Mouse (Mus musculus) lung, postnatal 0 days (tissue): Measurements from ENCODE around the gene Fut1. TPM values are rescaled to one million over a fixed set of nuclear protein-coding genes. Genes with fewer than 3 reads are reported as not detected.
A peak's percentile ranks its signal among the peaks of the same experiment; 100 is the strongest.

Source experiments
- ATAC-seq: fragments of 200-750 bp; cut with Nextera tagmentation; 2 replicates; pipeline ENCODE4 v1.8.0; 2017; ENCODE audit warnings: moderate library complexity
- DNase-seq: peaks from one replicate; pipeline ENCODE4 v3.0.0-alpha.2; 2016; ENCODE audit warnings: low spot score
- H3K27ac ChIP-seq: fragments of 300-500 bp; sonication (generic); 2 replicates; pipeline ENCODE4 v1.5.1; 2014; ENCODE audit warnings: antibody characterized with exemption, mild to moderate bottlenecking, low read length, mixed read lengths
- H3K27me3 ChIP-seq: fragments of 300-500 bp; sonication (generic); replicated peaks from 2 replicates; pipeline ENCODE4 v1.6.1; 2014; ENCODE audit warnings: low read length, mixed read lengths; ENCODE audit not compliant: insufficient read depth
- H3K36me3 ChIP-seq: fragments of 300-500 bp; sonication (generic); 2 replicates; pipeline ENCODE4 v1.6.1; 2014; ENCODE audit warnings: low read length, mixed read lengths; ENCODE audit not compliant: insufficient read depth
- H3K4me1 ChIP-seq: fragments of 300-500 bp; sonication (generic); 2 replicates; pipeline ENCODE4 v1.6.1; 2014; ENCODE audit warnings: antibody characterized with exemption, low read depth, low read length, mixed read lengths; ENCODE audit not compliant: insufficient read depth
- H3K4me2 ChIP-seq: fragments of 300-500 bp; sonication (generic); replicated peaks from 2 replicates; pipeline ENCODE4 v1.6.1; 2014; ENCODE audit warnings: low read depth, mild to moderate bottlenecking, low read length, moderate library complexity, mixed read lengths
- H3K4me3 ChIP-seq: fragments of 300-500 bp; sonication (generic); 2 replicates; pipeline ENCODE4 v1.5.1; 2014; ENCODE audit warnings: low read depth, low read length
- H3K9ac ChIP-seq: fragments of 300-500 bp; sonication (generic); replicated peaks from 2 replicates; pipeline ENCODE4 v1.6.1; 2014; ENCODE audit warnings: low read depth, mild to moderate bottlenecking
- H3K9me3 ChIP-seq: fragments of 300-500 bp; sonication (generic); 2 replicates; pipeline ENCODE4 v1.6.1; 2016; ENCODE audit warnings: low read length, mixed read lengths
- CTCF ChIP-seq: IDR thresholded peaks from 2 replicates; pipeline ENCODE4 v1.5.1; 2016; ENCODE audit warnings: antibody characterized with exemption, mild to moderate bottlenecking
- EP300 ChIP-seq: IDR thresholded peaks from 2 replicates; pipeline ENCODE4 v1.6.1; 2016; ENCODE audit warnings: antibody characterized with exemption, mild to moderate bottlenecking, control low read depth
- WGBS: fragments of 180-500 bp; shearing (Covaris S2); extraction: QIAGEN DNeasy Blood & Tissue Kit; methylation state at CpG from one replicate; pipeline ENCODE4 v1.1.7; 2014; 5-methylcytosine and 5-hydroxymethylcytosine counted together
- polyA plus RNA-seq: library from polyadenylated mRNA; unstranded; fragments of >200 nt; fragmentation: Nextera tagmentation; extraction: Ambion mirVana; gene quantifications from 2 replicates; pipeline ENCODE4 v1.2.1, GENCODE M21; 2015

Gene Fut1
- polyA plus RNA-seq, 1 experiment from 2014 or later: 0.13 TPM

GRCm38 (mm10) chr7:45590874-45591273 is 26.2 kb upstream of the Fut1 start:
- H3K36me3 ChIP-seq: no peaks in the 10 kb centered on the region
- no peaks in the 10 kb centered on the region for H3K4me1 ChIP-seq
- H3K9me3 ChIP-seq: no peaks in the 10 kb centered on the region
- DNase-seq: peak; percentile 28
- H3K9ac ChIP-seq: no peak overlapping the region
- 59% methylated on average over 3 of the region's 3 CpGs for WGBS
- no peak overlapping the region for H3K4me3 ChIP-seq
- no peak overlapping the region for H3K27ac ChIP-seq
- no peak for ATAC-seq
- no peaks in the 10 kb centered on the region for H3K27me3 ChIP-seq
- TF ChIP-seq CTCF (peak; percentile 42), EP300 (no peak)
- H3K4me2 ChIP-seq: no peak overlapping the region

GRCm38 (mm10) chr7:45591880-45592279 is 25.2 kb upstream of the Fut1 start:
- Histone ChIP-seq H3K9ac (no peak overlapping the region), H3K4me2 (no peak overlapping the region), H3K27me3 (no peaks in the 10 kb centered on the region), H3K27ac (no peak overlapping the region), H3K9me3 (no peaks in the 10 kb centered on the region), H3K4me3 (no peak overlapping the region), H3K4me1 (no peaks in the 10 kb centered on the region), H3K36me3 (no peaks in the 10 kb centered on the region)
- TF ChIP-seq EP300: no peak
- TF ChIP-seq CTCF: no peak
- no peak for ATAC-seq
- no peak for DNase-seq
- 67% methylated on average over 7 of the region's 7 CpGs for WGBS

GRCm38 (mm10) chr7:45593118-45593815 is 23.8 kb upstream of the Fut1 start:
- WGBS: 16% methylated on average over 10 of the region's 10 CpGs
- Histone ChIP-seq H3K36me3 (no peaks in the 10 kb centered on the region), H3K9me3 (no peaks in the 10 kb centered on the region), H3K4me1 (no peaks in the 10 kb centered on the region), H3K27ac (no peak overlapping the region), H3K27me3 (no peaks in the 10 kb centered on the region), H3K4me3 (no peak overlapping the region), H3K4me2 (no peak overlapping the region), H3K9ac (no peak overlapping the region)
- peak; percentile 85 for DNase-seq
- TF ChIP-seq EP300: no peak
- TF ChIP-seq CTCF: peak; percentile 94
- ATAC-seq: no peak

DNA sequence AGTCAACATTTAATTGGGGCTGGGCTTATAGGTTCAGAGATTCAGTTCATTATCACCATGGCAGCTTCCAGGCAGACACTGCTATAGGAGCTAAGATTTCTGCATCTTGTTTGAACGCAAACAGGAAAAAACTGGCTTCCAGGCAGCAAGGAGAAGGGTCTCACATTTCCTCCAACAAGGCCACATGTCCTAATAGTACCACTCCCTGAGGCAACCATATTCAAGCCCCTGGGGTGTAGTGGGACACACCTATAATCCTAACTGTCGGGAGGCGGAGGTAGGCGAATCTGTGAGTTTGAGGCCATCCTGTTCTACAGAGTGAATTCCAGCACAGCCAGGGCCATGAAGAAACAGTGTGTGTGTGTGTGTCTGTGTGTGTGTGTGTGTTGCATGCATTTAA is 21.9 kb upstream of the Fut1 start:
- WGBS: 85% methylated on average over 4 of the region's 4 CpGs
- Histone ChIP-seq H3K27ac (no peak overlapping the region), H3K9me3 (no peaks in the 10 kb centered on the region), H3K36me3 (no peaks in the 10 kb centered on the region), H3K4me2 (no peak overlapping the region), H3K27me3 (no peaks in the 10 kb centered on the region), H3K4me3 (no peak overlapping the region), H3K4me1 (no peaks in the 10 kb centered on the region), H3K9ac (no peak overlapping the region)
- ATAC-seq (no peak), DNase-seq (no peak)
- TF ChIP-seq EP300 (no peak), CTCF (no peak)

DNA sequence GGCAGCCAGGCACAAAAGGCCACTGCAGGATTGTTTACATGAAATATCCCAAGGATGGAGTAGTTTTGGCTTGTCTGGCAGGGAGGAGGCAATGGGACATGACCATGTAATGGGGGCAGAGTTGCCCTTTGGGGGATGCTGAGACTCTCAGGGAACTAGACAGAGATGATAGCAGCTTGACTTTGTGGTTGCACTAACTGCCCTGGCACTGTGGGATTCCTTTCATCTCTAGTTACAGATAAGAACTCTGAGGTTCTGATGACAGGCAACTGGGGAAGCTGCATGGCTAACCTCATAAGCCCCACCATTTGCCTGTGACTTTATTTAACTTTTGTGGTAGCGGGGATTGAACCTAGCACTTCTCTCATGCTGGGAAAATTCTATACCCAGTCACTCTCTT is 21.0 kb upstream of the Fut1 start:
- Histone ChIP-seq H3K4me1 (no peaks in the 10 kb centered on the region), H3K9me3 (no peaks in the 10 kb centered on the region), H3K9ac (no peak overlapping the region), H3K4me2 (no peak overlapping the region), H3K27ac (no peak overlapping the region), H3K27me3 (no peaks in the 10 kb centered on the region), H3K36me3 (no peaks in the 10 kb centered on the region), H3K4me3 (no peak overlapping the region)
- ATAC-seq: no peak
- no peak for DNase-seq
- WGBS: 91% methylated on average over 1 of the region's 1 CpGs
- no peak for TF ChIP-seq EP300
- TF ChIP-seq CTCF: no peak

- Histone ChIP-seq H3K4me1 (no peaks in the 10 kb centered on the region), H3K27ac (no peak overlapping the region), H3K4me3 (no peak overlapping the region), H3K9me3 (no peaks in the 10 kb centered on the region), H3K9ac (no peak overlapping the region), H3K27me3 (no peaks in the 10 kb centered on the region), H3K4me2 (no peak overlapping the region), H3K36me3 (no peaks in the 10 kb centered on the region)
- 87% methylated on average over 5 of the region's 5 CpGs for WGBS
- no peak for TF ChIP-seq CTCF
- no peak for TF ChIP-seq EP300
- ATAC-seq (no peak), DNase-seq (no peak)
These were observed 20.1 kb upstream of the Fut1 start for GRCm38 (mm10) chr7:45597013-45597412.

GRCm38 (mm10) chr7:45597527-45597926 is 19.6 kb upstream of the Fut1 start:
- WGBS: 85% methylated on average over 6 of the region's 6 CpGs
- H3K4me2 ChIP-seq: no peak overlapping the region

More at GRCm38 (mm10) chr7:45597527-45597926, 19.6 kb upstream of the Fut1 start:
- H3K36me3 ChIP-seq: no peaks in the 10 kb centered on the region
- TF ChIP-seq EP300: no peak
- no peak for TF ChIP-seq CTCF
- no peak overlapping the region for H3K9ac ChIP-seq
- H3K4me1 ChIP-seq: no peaks in the 10 kb centered on the region
- no peak overlapping the region for H3K27ac ChIP-seq
- no peaks in the 10 kb centered on the region for H3K27me3 ChIP-seq
- no peaks in the 10 kb centered on the region for H3K9me3 ChIP-seq
- ATAC-seq (no peak), DNase-seq (no peak)
- no peak overlapping the region for H3K4me3 ChIP-seq
